Mouse (Mus musculus): ENCODE measurements around the gene Atl1. TPM values are rescaled to one million over a fixed set of nuclear protein-coding genes. Genes with fewer than 3 reads are reported as not detected.
A peak's percentile ranks its signal among the peaks of the same experiment; 100 is the strongest.

Gene Atl1
- total RNA-seq (2015; ENCODE audit: low replicate concordance) (6.1 and 12.6 TPM in 2 replicates), total RNA-seq (2017; ENCODE audit: low replicate concordance) (11.7 and 25.8 TPM in 2 replicates)

GRCm38 (mm10) chr12:69892371-69893251 lies at the start of gene Atl1, which contains the start of gene Map4k5:
Atl1 (plus strand) TSS chr12:69892614.
Map4k5 (minus strand) TSS chr12:69893200.
- ATAC-seq (replicated peaks; ENCODE audit: low FRiP score, poor library complexity, severe bottlenecking) = peak; percentile 93

GRCm38 (mm10) chr12:69843531-69844445 lies 48.6 kb upstream of the Atl1 start:
- ATAC-seq (replicated peaks; ENCODE audit: low FRiP score, poor library complexity, severe bottlenecking) = no peak

- ATAC-seq (replicated peaks; ENCODE audit: low FRiP score, poor library complexity, severe bottlenecking) = no peak
These were observed 46.7 kb upstream of the Atl1 start for GRCm38 (mm10) chr12:69845722-69846121.

GRCm38 (mm10) chr12:69846499-69846898 lies 45.9 kb upstream of the Atl1 start:
- ATAC-seq (replicated peaks; ENCODE audit: low FRiP score, poor library complexity, severe bottlenecking) = no peak

- no peak for ATAC-seq (replicated peaks; ENCODE audit: low FRiP score, poor library complexity, severe bottlenecking)
These were observed 44.1 kb upstream of the Atl1 start for GRCm38 (mm10) chr12:69848083-69848878.

- ATAC-seq (replicated peaks; ENCODE audit: low FRiP score, poor library complexity, severe bottlenecking) = no peak
These were observed 40.1 kb upstream of the Atl1 start for GRCm38 (mm10) chr12:69852288-69852687.

- ATAC-seq (replicated peaks; ENCODE audit: low FRiP score, poor library complexity, severe bottlenecking) = no peak
These were observed 39.0 kb upstream of the Atl1 start for GRCm38 (mm10) chr12:69853387-69853786.

GRCm38 (mm10) chr12:69853942-69854341 lies 38.5 kb upstream of the Atl1 start:
- ATAC-seq (replicated peaks; ENCODE audit: low FRiP score, poor library complexity, severe bottlenecking) = no peak

GRCm38 (mm10) chr12:69855641-69856300 lies 36.6 kb upstream of the Atl1 start:
- no peak for ATAC-seq (replicated peaks; ENCODE audit: low FRiP score, poor library complexity, severe bottlenecking)

- no peak for ATAC-seq (replicated peaks; ENCODE audit: low FRiP score, poor library complexity, severe bottlenecking)
These were observed 36.0 kb upstream of the Atl1 start for GRCm38 (mm10) chr12:69856398-69856797.

- peak; percentile 90 for ATAC-seq (replicated peaks; ENCODE audit: low FRiP score, poor library complexity, severe bottlenecking)
These were observed 34.8 kb upstream of the Atl1 start for GRCm38 (mm10) chr12:69857597-69857996.

- ATAC-seq (replicated peaks; ENCODE audit: low FRiP score, poor library complexity, severe bottlenecking) = peak; percentile 88
These were observed 33.6 kb upstream of the Atl1 start for GRCm38 (mm10) chr12:69858847-69859246.

- no peak for ATAC-seq (replicated peaks; ENCODE audit: low FRiP score, poor library complexity, severe bottlenecking)
These were observed 28.9 kb upstream of the Atl1 start for GRCm38 (mm10) chr12:69863505-69863904.

GRCm38 (mm10) chr12:69864164-69864692 lies 28.2 kb upstream of the Atl1 start:
- ATAC-seq (replicated peaks; ENCODE audit: low FRiP score, poor library complexity, severe bottlenecking) = no peak

- ATAC-seq (replicated peaks; ENCODE audit: low FRiP score, poor library complexity, severe bottlenecking) = no peak
These were observed 25.1 kb upstream of the Atl1 start for GRCm38 (mm10) chr12:69867338-69867737.

- no peak for ATAC-seq (replicated peaks; ENCODE audit: low FRiP score, poor library complexity, severe bottlenecking)
These were observed 20.8 kb upstream of the Atl1 start for GRCm38 (mm10) chr12:69871632-69872031.

GRCm38 (mm10) chr12:69877842-69878363 lies 14.5 kb upstream of the Atl1 start:
- 0 out of 2 replicates have a peak, but pooled peaks have one; percentile 37 for ATAC-seq (replicated peaks; ENCODE audit: low FRiP score, poor library complexity, severe bottlenecking)

GRCm38 (mm10) chr12:69879172-69879665 lies 13.2 kb upstream of the Atl1 start:
- no peak for ATAC-seq (replicated peaks; ENCODE audit: low FRiP score, poor library complexity, severe bottlenecking)
